Mouse (Mus musculus) embryonic fibroblast, embryonic 13.5 days (primary cell): ENCODE results near the gene Ski. TPM values are rescaled to one million over a fixed set of nuclear protein-coding genes. Genes with fewer than 3 reads are reported as not detected.

ENCODE experiments used
- H3K27ac ChIP-seq: 2 replicates; pipeline ENCODE4 v1.5.1; 2012; ENCODE audit warnings: low read length, control low read depth, inconsistent platforms; ENCODE audit not compliant: insufficient read depth
- H3K4me1 ChIP-seq: 2 replicates; pipeline ENCODE4 v1.6.1; 2011; ENCODE audit warnings: low read length; ENCODE audit not compliant: control insufficient read depth, insufficient read depth
- H3K4me3 ChIP-seq: 2 replicates; pipeline ENCODE4 v1.5.1; 2011; ENCODE audit warnings: mild to moderate bottlenecking, control low read depth, low read length; ENCODE audit not compliant: insufficient read depth
- CTCF ChIP-seq: IDR thresholded peaks from 2 replicates; pipeline ENCODE4 v1.5.1; 2011; ENCODE audit warnings: mild to moderate bottlenecking, control low read depth, low read length, moderate library complexity, borderline replicate concordance; ENCODE audit not compliant: insufficient read depth
- POLR2A ChIP-seq: IDR thresholded peaks from 2 replicates; pipeline ENCODE4 v1.6.1; 2011; ENCODE audit warnings: low read depth, mild to moderate bottlenecking, control low read depth, low read length, moderate library complexity
- polyA plus RNA-seq: library from polyadenylated mRNA; stranded (reverse); fragments of >200 nt; gene quantifications from 2 replicates; pipeline ENCODE4 v1.2.4, GENCODE M21; 2011; ENCODE audit warnings: low read depth; ENCODE audit not compliant: missing spikeins, insufficient read length

Gene Ski
- polyA plus RNA-seq, 1 experiment, result 106 TPM

DNA sequence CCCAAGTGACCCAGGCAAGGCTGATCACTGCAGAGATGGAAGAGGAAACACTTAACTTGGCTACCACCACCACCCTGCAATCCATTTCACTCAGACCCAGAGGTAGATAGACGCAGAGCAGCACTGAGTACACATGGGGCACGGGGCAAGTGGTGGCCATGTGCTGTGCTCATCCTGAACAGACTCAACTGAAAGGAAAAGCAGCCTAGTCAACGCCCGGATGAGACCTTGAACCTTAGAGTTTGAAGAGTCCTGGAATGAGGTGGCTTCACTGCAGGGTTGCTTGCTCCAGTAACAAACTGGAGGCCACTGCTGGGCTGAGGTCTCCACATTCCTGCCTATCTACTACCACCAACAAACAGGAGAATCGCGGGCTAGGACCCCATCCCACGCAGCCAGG is 20.6 kb downstream of the Ski start:
- H3K4me1 ChIP-seq, result peaks cover 30% of the 10 kb centered on the region
- TF ChIP-seq CTCF (no peak), POLR2A (no peak)
- no peak overlapping the region for H3K27ac ChIP-seq
- H3K4me3 ChIP-seq, result no peak overlapping the region

DNA sequence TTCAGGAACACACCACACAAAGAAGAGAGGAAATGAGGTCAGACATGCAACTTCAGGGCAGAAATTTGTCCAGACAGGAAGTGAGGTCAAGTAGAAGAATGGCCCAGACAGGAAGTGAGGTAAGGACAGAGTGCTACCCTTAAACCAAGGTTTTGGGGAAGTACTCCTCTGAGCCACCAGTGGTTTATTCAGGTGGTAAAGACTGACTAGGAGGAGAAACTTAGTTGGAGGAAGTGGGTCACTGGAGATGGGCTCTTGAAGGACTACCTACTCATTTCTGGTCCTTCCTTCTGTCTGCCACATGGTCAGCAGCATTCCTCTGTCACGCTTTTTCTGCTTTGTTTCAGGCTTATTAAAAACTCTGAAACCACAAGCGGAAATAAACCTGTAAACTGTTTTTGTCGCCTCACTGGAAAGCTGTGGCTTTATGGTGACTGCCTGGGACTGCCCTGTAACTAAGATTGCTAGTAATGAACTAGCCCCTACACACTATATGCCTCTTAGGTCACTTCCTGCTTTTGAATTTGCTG is 21.5 kb downstream of the Ski start:
- no peak overlapping the region for H3K4me3 ChIP-seq
- TF ChIP-seq POLR2A, result no peak
- TF ChIP-seq CTCF, result no peak
- H3K27ac ChIP-seq, result no peak overlapping the region
- peaks cover 33% of the 10 kb centered on the region for H3K4me1 ChIP-seq

DNA sequence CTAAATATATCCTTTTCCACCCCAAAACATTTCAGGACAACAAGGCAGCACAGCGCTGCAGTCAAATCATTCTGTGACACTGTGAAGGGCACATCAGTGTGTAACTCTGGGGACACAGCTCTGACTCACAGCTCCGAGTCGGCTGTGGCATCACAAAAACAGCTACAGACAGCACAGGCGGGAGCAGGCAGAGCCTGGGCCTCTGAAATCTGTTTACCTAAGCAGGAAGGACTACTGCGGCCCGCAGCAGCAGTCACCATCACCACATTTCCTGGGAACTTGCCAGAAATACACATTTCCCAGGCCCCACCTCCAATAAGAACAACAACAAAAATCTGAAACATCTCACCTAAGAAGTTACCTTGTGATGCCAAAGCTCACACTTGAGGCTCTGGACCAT is 24.7 kb downstream of the Ski start:
- TF ChIP-seq CTCF (no peak), POLR2A (no peak)
- Histone ChIP-seq H3K4me3 (no peak overlapping the region), H3K27ac (no peak overlapping the region), H3K4me1 (peaks cover 39% of the 10 kb centered on the region)

DNA sequence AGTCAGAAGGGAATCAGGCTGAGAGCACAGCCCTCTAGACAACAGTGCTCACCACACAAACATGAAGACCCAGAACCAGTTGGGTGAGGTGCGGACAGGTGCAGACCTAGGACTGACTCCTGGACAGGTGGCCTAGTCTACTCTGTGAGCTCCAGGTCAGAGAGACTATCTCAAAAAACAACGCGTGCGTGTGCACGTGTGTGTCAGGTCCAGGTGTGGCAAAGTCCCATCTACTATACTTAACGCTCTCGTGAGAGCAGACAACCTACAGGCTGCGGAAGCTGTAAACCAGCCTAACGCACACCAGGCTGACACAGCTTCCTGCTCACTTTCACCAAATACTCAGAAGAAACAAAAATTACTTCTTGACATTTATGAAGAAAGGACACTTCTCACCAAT is 27.2 kb downstream of the Ski start:
- H3K4me1 ChIP-seq, result peaks cover 40% of the 10 kb centered on the region
- no peak for TF ChIP-seq CTCF
- no peak for TF ChIP-seq POLR2A
- no peak overlapping the region for H3K27ac ChIP-seq
- no peak overlapping the region for H3K4me3 ChIP-seq

DNA sequence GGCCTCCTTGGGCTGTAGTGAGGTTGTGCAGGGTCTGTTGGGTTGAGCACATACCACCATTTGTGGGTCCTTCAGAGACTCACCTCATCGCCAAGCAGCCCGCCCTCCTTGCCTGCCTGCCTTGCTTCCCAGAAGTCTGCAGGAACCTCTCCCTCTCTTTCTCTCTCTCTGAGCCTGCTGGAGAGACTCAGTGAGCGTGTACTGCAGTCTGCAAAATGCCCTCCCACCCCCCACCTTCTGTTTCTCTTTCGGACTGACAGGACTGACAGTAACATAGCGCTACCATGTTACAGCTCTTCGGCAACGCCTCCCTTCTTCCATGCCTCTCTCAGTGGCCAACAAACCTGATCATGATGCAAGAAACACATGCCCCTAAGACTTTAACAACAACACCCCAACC is 32.1 kb downstream of the Ski start:
- peaks cover 27% of the 10 kb centered on the region for H3K4me1 ChIP-seq
- no peak overlapping the region for H3K27ac ChIP-seq
- TF ChIP-seq CTCF, result no peak
- TF ChIP-seq POLR2A, result no peak
- no peak overlapping the region for H3K4me3 ChIP-seq

DNA sequence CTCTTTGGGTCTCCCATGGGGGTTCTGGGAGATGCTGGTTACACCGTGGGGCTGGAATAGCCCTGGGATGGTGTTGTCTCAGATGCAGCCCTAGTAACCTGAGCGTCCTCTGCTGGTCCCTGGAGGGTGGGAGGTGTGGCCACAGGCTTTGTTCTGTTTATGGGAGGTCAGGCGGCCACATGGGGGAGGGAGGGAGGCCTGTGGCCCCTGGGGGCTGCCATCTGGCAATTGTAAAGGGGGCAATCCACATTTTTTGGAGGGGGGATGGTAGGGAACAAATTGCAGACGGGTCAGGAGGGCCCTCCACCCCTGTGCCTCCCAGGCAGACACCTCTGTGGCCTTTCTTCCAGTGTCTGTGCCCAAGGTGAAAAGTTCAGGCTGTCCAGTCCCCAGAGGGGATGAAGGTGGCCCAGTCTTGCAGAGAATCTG is 32.7 kb downstream of the Ski start:
- TF ChIP-seq CTCF (no peak), POLR2A (no peak)
- Histone ChIP-seq H3K4me1 (peaks cover 25% of the 10 kb centered on the region), H3K4me3 (no peak overlapping the region), H3K27ac (no peak overlapping the region)

DNA sequence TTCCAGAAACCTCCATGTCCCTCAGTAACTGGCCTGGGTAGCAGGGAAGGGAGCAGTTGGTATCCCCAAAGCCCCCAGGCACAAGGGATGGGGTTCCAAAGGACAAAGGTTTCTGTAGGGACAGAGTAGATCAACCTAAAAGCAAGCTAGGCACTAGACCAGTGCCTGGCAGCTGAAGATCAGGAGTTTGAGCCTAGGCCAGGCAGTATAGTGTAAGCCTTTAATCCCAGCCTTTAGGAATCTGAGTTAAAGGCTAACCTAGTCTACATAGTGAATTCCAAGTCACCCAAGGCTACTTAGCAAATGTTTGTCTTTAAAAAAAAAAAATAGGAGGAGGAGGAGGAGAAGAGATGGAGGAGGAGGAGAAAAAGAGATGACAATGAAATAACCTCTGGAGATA is 33.6 kb downstream of the Ski start:
- no peak overlapping the region for H3K27ac ChIP-seq
- H3K4me1 ChIP-seq, result peaks cover 22% of the 10 kb centered on the region
- no peak overlapping the region for H3K4me3 ChIP-seq
- TF ChIP-seq POLR2A (no peak), CTCF (no peak)

DNA sequence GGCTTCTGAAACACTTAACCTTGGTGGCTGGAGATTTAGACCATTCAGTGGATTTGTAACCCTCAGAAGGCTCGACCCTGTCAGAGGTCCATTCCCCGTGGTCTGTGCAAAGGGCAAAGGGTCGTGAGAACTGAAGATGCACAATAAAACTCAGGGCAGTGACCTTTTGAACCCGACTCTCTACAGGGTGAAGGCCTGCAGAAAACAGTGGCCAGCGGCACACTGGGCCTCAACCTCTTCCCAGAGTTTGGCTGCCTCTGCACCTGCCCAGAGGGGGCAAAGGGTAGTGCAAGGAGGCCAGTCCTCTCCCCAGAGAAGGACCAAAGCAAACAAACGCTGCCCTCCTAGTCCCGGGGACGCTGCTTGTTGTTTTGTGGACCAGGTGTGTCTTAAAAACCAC is 34.1 kb downstream of the Ski start:
- H3K4me1 ChIP-seq, result peaks cover 22% of the 10 kb centered on the region
- no peak overlapping the region for H3K4me3 ChIP-seq
- TF ChIP-seq POLR2A (no peak), CTCF (no peak)
- no peak overlapping the region for H3K27ac ChIP-seq

DNA sequence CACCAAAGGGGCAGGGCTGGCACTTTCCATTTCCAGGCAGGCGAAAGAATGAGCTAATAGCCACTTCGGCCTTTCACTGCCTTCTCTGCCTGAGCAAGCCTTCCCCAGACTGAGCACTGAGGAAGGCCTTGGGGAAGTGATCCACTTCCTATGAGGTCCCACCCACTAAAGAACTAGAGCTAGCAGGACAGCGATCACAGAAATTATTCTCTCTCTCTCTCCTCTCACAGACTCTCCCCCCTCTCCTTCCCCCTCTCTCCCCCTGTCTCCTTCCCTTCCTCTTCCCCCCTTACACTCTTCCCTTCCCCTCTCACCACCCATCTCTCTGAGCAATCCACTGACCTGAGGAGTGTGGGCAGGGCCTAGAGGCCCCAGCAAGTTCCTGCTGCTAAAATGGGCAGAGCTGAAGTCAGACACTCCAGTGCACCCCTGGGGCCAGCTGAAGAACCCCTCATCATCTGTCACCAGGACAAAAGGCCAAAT is 35.2 kb downstream of the Ski start:
- H3K4me3 ChIP-seq, result no peak overlapping the region
- peaks cover 21% of the 10 kb centered on the region for H3K4me1 ChIP-seq
- TF ChIP-seq CTCF, result no peak
- TF ChIP-seq POLR2A, result no peak
- 0 out of 2 replicates have a peak overlapping the region, but pooled peaks have one; percentile 7 for H3K27ac ChIP-seq

DNA sequence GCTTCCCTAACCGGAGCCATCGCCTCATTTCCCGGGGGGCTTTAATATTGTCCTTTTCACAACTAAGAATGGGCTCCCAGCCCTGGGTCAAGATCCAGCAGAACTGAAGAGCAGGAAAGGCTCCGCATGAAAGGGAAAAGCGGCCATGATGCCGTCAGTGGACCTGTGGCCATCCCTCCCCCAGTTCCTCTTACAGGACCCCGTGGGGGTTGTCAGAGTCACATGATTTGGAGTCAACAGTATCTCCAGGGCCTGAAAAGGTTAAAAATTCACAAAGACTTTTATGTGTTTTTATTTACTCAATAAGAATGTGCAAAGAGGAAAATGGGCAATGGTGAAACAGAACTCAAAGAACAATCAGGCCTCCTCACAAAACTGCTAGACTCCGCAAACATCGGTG is 36.5 kb downstream of the Ski start:
- H3K27ac ChIP-seq, result no peak overlapping the region
- no peak overlapping the region for H3K4me3 ChIP-seq
- TF ChIP-seq POLR2A (no peak), CTCF (no peak)
- H3K4me1 ChIP-seq, result peaks cover 13% of the 10 kb centered on the region
